Mouse (Mus musculus) liver, embryonic 12.5 days (tissue): Measurements from ENCODE around the gene Bace2. TPM values are rescaled to one million over a fixed set of nuclear protein-coding genes. Genes with fewer than 3 reads are reported as not detected.

Experiments
- ATAC-seq: fragments of 200-750 bp; cut with Nextera tagmentation; 2 replicates; pipeline ENCODE4 v1.8.0; 2017; ENCODE audit warnings: moderate number of reproducible peaks, mild to moderate bottlenecking, moderate library complexity
- H3K27ac ChIP-seq: fragments of 300-500 bp; sonication (generic); 2 replicates; pipeline ENCODE4 v1.5.1; 2016; ENCODE audit warnings: mild to moderate bottlenecking
- H3K27me3 ChIP-seq: fragments of 300-500 bp; sonication (generic); replicated peaks from 2 replicates; pipeline ENCODE4 v1.6.1; 2016; ENCODE audit warnings: mild to moderate bottlenecking, moderate library complexity
- H3K36me3 ChIP-seq: fragments of 300-500 bp; sonication (generic); 2 replicates; pipeline ENCODE4 v1.6.1; 2016; ENCODE audit warnings: mild to moderate bottlenecking, moderate library complexity
- H3K4me1 ChIP-seq: fragments of 300-500 bp; sonication (generic); 2 replicates; pipeline ENCODE4 v1.6.1; 2016
- H3K4me2 ChIP-seq: fragments of 300-500 bp; sonication (generic); 2 replicates; pipeline ENCODE4 v1.6.1; 2016; ENCODE audit warnings: mild to moderate bottlenecking, moderate library complexity
- H3K4me3 ChIP-seq: fragments of 300-500 bp; sonication (generic); 2 replicates; pipeline ENCODE4 v1.5.1; 2016; ENCODE audit warnings: mild to moderate bottlenecking, moderate library complexity
- H3K9ac ChIP-seq: fragments of 300-500 bp; sonication (generic); 2 replicates; pipeline ENCODE4 v1.6.1; 2016; ENCODE audit warnings: mild to moderate bottlenecking, moderate library complexity
- H3K9me3 ChIP-seq: fragments of 300-500 bp; sonication (generic); replicated peaks from 2 replicates; pipeline ENCODE4 v1.6.1; 2016; ENCODE audit warnings: mild to moderate bottlenecking, moderate library complexity
- WGBS: fragments of 180-500 bp; shearing (Covaris S2); methylation state at CpG from one replicate; pipeline ENCODE4 v1.1.7; 2016; ENCODE audit not compliant: insufficient replicate concordance; 5-methylcytosine and 5-hydroxymethylcytosine counted together
- polyA plus RNA-seq: library from polyadenylated mRNA; unstranded; fragments of >200 nt; fragmentation: Nextera tagmentation; extraction: Ambion mirVana; gene quantifications from 2 replicates; pipeline ENCODE4 v1.2.1, GENCODE M21; 2016

The Bace2 gene
- polyA plus RNA-seq, 1 experiment from 2014 or later = 4.3 TPM

DNA sequence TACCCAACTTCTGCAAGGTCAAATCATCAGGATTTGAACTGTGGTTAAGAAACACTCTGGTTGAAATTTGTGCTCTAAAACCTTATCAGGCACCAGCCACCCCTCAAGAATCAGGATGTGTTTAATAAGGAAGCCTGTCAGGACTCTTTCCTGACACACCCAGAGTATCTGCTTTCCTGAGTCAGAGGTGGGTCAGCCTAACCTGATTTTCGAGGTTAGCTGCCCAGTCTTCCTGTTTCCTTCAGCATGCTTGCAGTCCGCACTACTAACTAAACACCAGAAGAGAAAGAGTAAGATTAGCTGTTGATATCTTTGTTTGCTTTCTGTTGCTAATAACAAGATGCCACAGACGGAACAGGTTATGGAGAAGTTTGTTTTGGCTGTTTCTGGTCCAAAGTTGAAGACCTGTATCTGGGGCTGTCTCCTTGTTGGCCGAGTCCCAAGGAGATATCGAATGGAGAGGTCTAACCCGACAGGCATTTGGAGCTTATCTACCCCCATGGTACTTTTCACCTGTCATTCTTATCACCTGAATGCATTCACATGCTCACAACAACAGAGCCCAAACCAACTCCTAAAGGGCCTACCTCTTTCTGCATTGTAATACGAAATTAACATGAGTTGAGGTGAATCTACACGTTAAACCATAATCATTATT, 5.8 kb downstream of the Bace2 start:
- Histone ChIP-seq H3K9ac (no peak overlapping the region), H3K27me3 (peaks cover 31% of the 10 kb centered on the region), H3K9me3 (no peaks in the 10 kb centered on the region), H3K27ac (no peak overlapping the region), H3K4me2 (no peak overlapping the region), H3K4me1 (no peaks in the 10 kb centered on the region), H3K4me3 (no peak overlapping the region), H3K36me3 (no peaks in the 10 kb centered on the region)
- 24% methylated on average over 8 of the region's 8 CpGs for WGBS
- no peak for ATAC-seq

DNA sequence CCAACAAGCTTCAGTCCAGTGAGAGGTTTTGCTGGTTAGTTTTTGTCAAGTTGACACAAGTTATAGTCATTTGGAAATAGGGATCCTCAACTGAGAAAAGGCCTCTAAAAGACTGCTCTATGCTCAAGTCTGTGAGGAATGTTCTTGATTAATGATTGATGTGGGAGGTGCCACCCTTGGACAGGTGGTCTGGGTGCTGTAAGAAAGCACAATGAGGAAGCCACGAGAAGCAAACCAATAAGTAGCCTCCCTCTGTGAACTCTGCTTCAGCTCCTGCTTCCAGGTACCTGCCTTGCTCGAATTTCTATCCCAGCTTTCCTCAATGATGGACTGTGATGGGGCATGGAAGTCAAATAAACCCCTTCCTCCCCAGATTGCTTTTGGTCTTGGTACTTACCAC, 9.6 kb downstream of the Bace2 start:
- H3K9me3 ChIP-seq = no peaks in the 10 kb centered on the region
- H3K4me1 ChIP-seq = no peaks in the 10 kb centered on the region
- no peak overlapping the region for H3K4me2 ChIP-seq
- no peak for ATAC-seq
- no peaks in the 10 kb centered on the region for H3K36me3 ChIP-seq
- no peak overlapping the region for H3K27ac ChIP-seq
- no peak overlapping the region for H3K9ac ChIP-seq
- no peaks in the 10 kb centered on the region for H3K27me3 ChIP-seq
- WGBS = 29% methylated on average over 2 of the region's 2 CpGs
- H3K4me3 ChIP-seq = no peak overlapping the region

DNA sequence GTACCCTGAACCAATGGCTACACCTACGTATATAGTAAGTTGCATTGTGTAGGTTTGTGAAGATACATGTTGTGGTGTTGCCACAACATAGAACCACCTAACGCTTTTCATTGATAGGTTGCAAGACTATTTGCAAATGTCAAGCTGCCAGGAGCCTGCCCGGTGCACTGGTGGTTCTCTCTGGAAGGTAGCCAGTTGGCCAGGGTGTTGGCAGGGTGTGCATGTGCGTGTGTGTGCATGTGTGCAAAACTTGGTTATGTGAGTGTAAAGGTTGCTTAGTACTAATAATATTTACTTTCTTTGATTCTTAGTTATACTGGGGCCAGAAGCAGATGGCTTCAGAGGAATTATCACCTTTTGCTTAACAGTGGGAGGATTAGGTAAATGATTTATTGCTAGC, 13.7 kb downstream of the Bace2 start:
- no peaks in the 10 kb centered on the region for H3K4me1 ChIP-seq
- ATAC-seq = no peak
- H3K9me3 ChIP-seq = no peaks in the 10 kb centered on the region
- no peaks in the 10 kb centered on the region for H3K36me3 ChIP-seq
- H3K27me3 ChIP-seq = no peaks in the 10 kb centered on the region
- WGBS = 68% methylated on average over 4 of the region's 4 CpGs
- no peak overlapping the region for H3K4me3 ChIP-seq
- H3K4me2 ChIP-seq = no peak overlapping the region
- no peak overlapping the region for H3K27ac ChIP-seq
- H3K9ac ChIP-seq = no peak overlapping the region

DNA sequence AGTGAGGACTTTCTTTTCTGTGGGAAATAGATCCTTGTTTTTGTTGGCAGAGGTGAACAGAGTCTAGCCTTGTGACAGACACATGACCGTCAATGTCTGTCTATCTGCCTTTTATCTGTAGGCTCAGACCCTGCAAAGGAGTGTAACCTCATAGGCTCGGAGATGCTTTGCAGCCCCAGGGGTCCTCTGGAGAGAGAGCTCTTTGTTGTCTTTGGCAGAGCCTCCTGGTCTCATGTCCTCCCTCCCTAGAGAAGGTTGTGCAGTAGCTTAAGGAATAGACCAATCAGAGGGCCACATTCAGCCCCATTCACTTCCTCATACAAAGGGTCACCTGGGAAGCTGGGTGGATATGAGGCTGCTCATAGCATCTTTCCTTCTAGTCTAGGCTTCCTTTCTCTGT, 31.4 kb downstream of the Bace2 start:
- H3K9ac ChIP-seq = no peak overlapping the region
- no peak overlapping the region for H3K27ac ChIP-seq
- no peaks in the 10 kb centered on the region for H3K4me1 ChIP-seq
- H3K9me3 ChIP-seq = no peaks in the 10 kb centered on the region
- 0 out of 2 replicates have a peak, but pooled peaks cover 7% of the 10 kb centered on the region for H3K27me3 ChIP-seq
- no peak for ATAC-seq
- no peaks in the 10 kb centered on the region for H3K36me3 ChIP-seq
- no peak overlapping the region for H3K4me3 ChIP-seq
- no peak overlapping the region for H3K4me2 ChIP-seq
- 39% methylated on average over 2 of the region's 2 CpGs for WGBS

DNA sequence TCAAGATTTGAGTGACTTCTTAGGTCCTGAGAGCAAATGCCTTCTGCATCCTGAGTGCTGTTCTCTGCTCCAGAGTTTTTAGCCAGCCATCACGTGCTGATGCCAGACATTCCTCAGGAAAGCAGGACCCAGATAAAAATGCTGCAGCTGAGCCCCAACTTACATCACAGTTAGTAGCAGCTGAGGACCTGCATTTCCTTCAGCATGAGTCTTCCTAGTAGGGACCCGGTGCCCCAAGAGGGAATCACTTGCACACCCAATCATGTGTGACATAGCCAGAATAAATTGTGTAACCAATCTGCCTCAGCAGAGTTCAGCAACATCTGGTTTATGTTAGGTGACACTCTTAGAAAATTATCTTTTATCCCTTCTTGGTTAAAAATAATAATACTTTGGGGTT, 34.7 kb downstream of the Bace2 start:
- no peak for ATAC-seq
- 0 out of 2 replicates have a peak, but pooled peaks cover 7% of the 10 kb centered on the region for H3K27me3 ChIP-seq
- H3K4me1 ChIP-seq = no peaks in the 10 kb centered on the region
- H3K36me3 ChIP-seq = no peaks in the 10 kb centered on the region
- H3K4me2 ChIP-seq = no peak overlapping the region
- no peak overlapping the region for H3K9ac ChIP-seq
- no peak overlapping the region for H3K27ac ChIP-seq
- WGBS = 20% methylated on average over 2 of the region's 2 CpGs
- H3K9me3 ChIP-seq = no peaks in the 10 kb centered on the region
- H3K4me3 ChIP-seq = no peak overlapping the region

DNA sequence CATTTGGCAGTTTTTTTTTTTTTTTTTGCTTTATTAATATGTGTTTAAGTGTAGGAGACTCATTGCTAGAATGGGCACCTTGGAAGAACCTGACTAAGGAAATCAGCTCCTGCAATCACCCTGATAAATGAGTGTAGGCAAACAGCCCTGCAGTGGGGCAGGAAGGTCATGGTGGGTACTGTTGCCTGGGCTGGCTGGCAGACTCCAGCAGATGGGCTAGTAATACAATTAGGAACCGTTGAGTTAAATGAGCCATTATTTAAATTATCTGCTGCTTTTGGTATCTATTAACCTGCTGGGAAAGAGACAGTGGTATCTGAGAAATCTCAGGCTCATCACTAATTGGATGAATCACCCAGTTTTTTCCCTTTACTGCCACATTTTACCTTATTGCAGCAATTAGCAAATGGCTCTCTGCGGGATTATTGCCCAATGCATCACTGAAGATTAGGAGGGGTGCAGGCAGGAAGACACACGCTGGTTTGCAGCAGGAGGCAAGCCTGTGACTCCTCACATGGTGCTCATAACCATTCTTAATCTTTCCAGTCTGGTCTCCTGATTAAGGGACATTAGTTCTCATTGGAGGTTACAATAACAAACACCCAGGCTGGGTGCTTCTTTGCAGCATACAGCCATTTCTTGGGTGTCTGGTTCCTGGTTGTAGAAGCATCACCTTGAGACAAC, 35.3 kb downstream of the Bace2 start:
- H3K27me3 ChIP-seq = 0 out of 2 replicates have a peak, but pooled peaks cover 7% of the 10 kb centered on the region
- H3K4me2 ChIP-seq = no peak overlapping the region
- H3K9me3 ChIP-seq = no peaks in the 10 kb centered on the region
- H3K4me1 ChIP-seq = no peaks in the 10 kb centered on the region
- no peak overlapping the region for H3K27ac ChIP-seq
- H3K36me3 ChIP-seq = no peaks in the 10 kb centered on the region
- no peak overlapping the region for H3K9ac ChIP-seq
- 39% methylated on average over 3 of the region's 3 CpGs for whole genome bisulfite sequencing
- no peak for ATAC-seq
- H3K4me3 ChIP-seq = no peak overlapping the region

DNA sequence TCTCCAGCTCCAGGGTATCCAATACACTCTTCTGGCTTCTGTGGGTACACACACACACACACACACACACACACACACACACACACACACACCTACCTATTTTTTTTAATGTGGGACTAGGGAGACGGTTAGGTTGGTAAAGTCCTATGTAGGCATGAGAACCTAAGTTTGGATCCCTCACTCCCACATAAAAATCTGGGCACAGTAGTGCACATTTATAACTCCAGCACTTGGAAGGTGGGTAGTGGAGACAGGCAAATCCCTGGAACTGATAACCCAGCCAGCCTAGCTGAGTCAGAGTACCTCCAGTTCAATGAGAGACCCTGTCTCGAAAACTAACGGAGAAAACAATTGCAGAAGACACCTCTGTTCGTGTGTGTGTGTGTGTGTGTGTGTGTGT, 39.9 kb downstream of the Bace2 start:
- Histone ChIP-seq H3K27ac (no peak overlapping the region), H3K9me3 (no peaks in the 10 kb centered on the region), H3K36me3 (no peaks in the 10 kb centered on the region), H3K4me2 (no peak overlapping the region), H3K4me3 (no peak overlapping the region), H3K4me1 (no peaks in the 10 kb centered on the region; the same call in 1 of the 2 replicates), H3K9ac (no peak overlapping the region), H3K27me3 (0 out of 2 replicates have a peak, but pooled peaks cover 4% of the 10 kb centered on the region)
- WGBS = 69% methylated on average over 4 of the region's 4 CpGs
- no peak for ATAC-seq

DNA sequence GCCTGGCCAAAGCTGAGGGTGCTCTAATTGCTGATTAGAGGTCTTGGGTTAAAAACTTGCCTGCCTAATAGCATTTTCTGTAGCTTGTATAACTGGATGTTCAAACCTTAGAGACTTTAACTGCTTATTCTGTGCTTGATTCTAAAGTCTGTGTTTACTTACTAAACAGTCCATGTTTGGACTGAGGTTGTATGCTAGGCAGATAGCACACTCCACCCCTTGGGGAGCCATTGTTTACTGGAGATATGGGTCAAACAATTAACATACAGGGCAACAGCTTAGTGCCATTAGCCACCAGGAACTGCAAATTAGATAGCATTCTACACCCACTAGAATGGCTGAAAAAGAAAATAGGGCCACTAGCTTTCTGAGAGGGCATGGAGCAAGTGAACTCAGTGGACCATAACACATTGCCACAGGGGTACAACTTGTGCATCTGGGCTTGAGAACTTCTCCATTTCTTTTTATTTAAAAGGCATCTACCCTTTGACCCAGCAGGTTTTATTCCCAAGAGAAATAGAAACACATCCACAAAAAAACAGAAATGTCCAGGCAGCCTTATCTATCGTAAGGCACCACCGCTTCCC, 41.5 kb downstream of the Bace2 start:
- no peak for ATAC-seq

DNA sequence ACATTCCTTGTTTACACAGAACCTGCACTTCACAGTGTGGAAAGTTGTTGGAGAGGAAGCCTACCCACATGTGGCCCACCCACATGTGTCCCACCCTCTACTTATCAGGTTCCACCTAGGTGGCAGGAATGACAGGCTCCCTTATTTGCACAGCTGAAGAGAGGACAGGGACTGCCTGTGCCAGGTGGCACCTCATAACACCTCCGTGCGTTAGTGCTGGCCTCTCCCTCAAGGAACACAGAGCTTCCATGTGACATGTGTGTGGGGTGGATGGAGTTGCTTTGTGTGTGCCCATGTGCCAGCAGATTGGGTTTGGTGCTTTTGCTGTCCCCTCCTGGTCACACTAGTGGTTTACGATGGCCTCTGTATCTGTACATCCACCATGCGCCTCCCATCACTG, 43.4 kb downstream of the Bace2 start:
- Histone ChIP-seq H3K9ac (no peak overlapping the region), H3K4me1 (no peaks in the 10 kb centered on the region; the same call in 1 of the 2 replicates), H3K27ac (no peak overlapping the region), H3K4me2 (no peak overlapping the region), H3K4me3 (no peak overlapping the region), H3K36me3 (no peaks in the 10 kb centered on the region), H3K27me3 (0 out of 2 replicates have a peak, but pooled peaks cover 4% of the 10 kb centered on the region), H3K9me3 (no peaks in the 10 kb centered on the region)
- WGBS = 80% methylated on average over 4 of the region's 4 CpGs
- no peak for ATAC-seq

More for the DNA sequence above, 41.5 kb downstream of the Bace2 start:
- Histone ChIP-seq H3K9ac (no peak overlapping the region), H3K4me3 (no peak overlapping the region), H3K36me3 (no peaks in the 10 kb centered on the region), H3K27ac (no peak overlapping the region), H3K4me2 (no peak overlapping the region), H3K4me1 (no peaks in the 10 kb centered on the region; the same call in 1 of the 2 replicates), H3K9me3 (no peaks in the 10 kb centered on the region), H3K27me3 (0 out of 2 replicates have a peak, but pooled peaks cover 4% of the 10 kb centered on the region)
- WGBS = 62% methylated on average over 2 of the region's 2 CpGs

DNA sequence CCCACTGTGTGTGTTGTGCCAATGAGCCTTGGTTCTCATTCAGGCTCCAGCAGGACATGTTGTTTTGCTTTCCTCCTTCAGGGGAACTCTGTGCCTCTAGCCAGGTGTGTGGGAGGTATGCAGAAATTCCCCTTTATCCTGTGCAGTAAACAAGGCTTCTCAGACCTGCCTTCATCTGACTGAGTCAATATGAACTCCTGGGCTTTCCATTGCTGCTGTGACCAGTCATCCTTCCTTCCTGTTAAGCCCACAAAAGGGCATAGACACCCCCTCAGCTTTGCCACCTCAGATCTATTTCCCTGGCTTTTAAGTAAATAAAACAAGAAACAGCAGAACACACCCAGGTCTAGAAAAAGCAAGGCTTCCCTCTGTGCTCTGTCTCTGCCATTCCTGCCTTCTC, 45.2 kb downstream of the Bace2 start:
- ATAC-seq = no peak
- no peaks in the 10 kb centered on the region for H3K9me3 ChIP-seq
- H3K27me3 ChIP-seq = 0 out of 2 replicates have a peak, but pooled peaks cover 4% of the 10 kb centered on the region
- H3K4me1 ChIP-seq = no peaks in the 10 kb centered on the region; the same call in 1 of the 2 replicates
- H3K36me3 ChIP-seq = no peaks in the 10 kb centered on the region
- no peak overlapping the region for H3K4me2 ChIP-seq
- H3K4me3 ChIP-seq = no peak overlapping the region
- H3K9ac ChIP-seq = no peak overlapping the region
- no peak overlapping the region for H3K27ac ChIP-seq

DNA sequence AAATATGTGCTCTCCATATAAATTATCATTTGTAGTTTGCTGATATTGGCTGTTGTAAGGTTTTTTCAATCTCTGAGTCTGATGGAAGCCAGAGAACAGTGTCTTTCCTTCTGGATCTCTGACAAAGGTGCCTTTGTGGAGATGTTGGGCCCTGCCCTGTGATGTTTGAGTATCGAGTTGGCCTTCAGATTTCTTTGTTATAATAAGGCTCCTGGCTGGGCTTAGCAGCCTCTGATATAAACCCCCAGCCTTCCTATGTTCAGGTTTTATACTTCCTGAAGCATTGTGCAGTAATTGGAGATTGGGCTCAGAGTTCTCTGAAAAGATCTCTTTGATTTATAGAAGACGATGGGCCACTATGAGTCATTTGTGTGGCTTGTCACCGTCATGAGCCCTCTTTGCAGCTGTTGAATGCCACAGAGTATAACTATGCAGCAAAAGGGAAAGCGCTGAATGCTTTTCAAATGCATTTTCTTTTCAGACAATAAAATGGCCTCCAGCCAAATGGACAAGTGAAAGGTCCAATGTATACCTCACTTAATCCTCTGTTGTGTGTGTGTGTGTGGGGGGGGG, 45.8 kb downstream of the Bace2 start:
- no peak overlapping the region for H3K27ac ChIP-seq
- H3K4me1 ChIP-seq = no peaks in the 10 kb centered on the region; the same call in 1 of the 2 replicates
- H3K9me3 ChIP-seq = no peaks in the 10 kb centered on the region
- H3K9ac ChIP-seq = no peak overlapping the region
- 66% methylated on average over 4 of the region's 4 CpGs for WGBS
- H3K4me2 ChIP-seq = no peak overlapping the region
- 0 out of 2 replicates have a peak, but pooled peaks cover 4% of the 10 kb centered on the region for H3K27me3 ChIP-seq
- ATAC-seq = no peak
- H3K4me3 ChIP-seq = no peak overlapping the region
- no peaks in the 10 kb centered on the region for H3K36me3 ChIP-seq

DNA sequence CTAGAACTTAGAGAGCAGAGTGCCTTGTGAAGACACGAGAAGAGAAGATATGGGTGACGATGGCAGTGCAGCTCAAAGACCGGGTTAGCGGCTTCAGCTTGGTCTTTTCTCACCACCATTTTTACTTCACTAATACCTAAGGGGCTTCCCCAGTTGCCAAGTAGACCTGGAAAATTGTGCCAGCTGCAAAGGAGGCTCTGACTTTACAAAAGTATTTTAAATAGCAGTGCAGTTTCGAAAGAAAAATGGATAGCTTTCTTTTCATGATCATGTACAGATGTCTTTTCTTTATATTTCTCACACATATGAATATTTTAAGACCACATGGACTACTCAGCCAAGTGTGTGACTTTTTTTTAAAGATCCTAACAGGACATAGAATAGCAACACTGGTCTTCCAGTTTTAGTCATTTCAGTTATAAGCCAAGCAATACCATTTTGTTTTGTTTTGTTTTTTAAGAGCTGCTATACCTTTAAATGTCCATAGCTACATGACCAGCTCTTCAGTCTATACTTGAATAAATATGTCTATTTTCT, 49.0 kb downstream of the Bace2 start:
- H3K27ac ChIP-seq = no peak overlapping the region
- 78% methylated on average over 5 of the region's 5 CpGs for WGBS
- H3K9me3 ChIP-seq = no peaks in the 10 kb centered on the region
- H3K27me3 ChIP-seq = no peaks in the 10 kb centered on the region
- H3K4me2 ChIP-seq = no peak overlapping the region
- H3K9ac ChIP-seq = no peak overlapping the region
- no peak for ATAC-seq
- no peak overlapping the region for H3K4me3 ChIP-seq
- H3K4me1 ChIP-seq = no peaks in the 10 kb centered on the region
- no peaks in the 10 kb centered on the region for H3K36me3 ChIP-seq
